Mouse (Mus musculus) intestine, embryonic 16.5 days (tissue): ENCODE measurements around the gene Emp2. TPM values are rescaled to one million over a fixed set of nuclear protein-coding genes. Genes with fewer than 3 reads are reported as not detected.
"Not testable (repeated sequence)": the region's sequence is repeated elsewhere in the genome, so short reads cannot be mapped to it uniquely, and the experiment has no call there.

Experiments used
- ATAC-seq: fragments of 200-750 bp; cut with Nextera tagmentation; 2 replicates; pipeline ENCODE4 v1.8.0; 2017; ENCODE audit warnings: moderate TSS enrichment, moderate library complexity
- H3K27ac ChIP-seq: fragments of 300-500 bp; sonication (generic); 2 replicates; pipeline ENCODE4 v1.5.1; 2014; ENCODE audit warnings: mild to moderate bottlenecking, low read length
- H3K27me3 ChIP-seq: fragments of 300-500 bp; sonication (generic); replicated peaks from 2 replicates; pipeline ENCODE4 v1.6.1; 2014; ENCODE audit warnings: low read length, control low read depth, mixed read lengths; ENCODE audit not compliant: control insufficient read depth, insufficient read depth
- H3K36me3 ChIP-seq: fragments of 300-500 bp; sonication (generic); 2 replicates; pipeline ENCODE4 v1.6.1; 2014; ENCODE audit warnings: low read length, control low read depth; ENCODE audit not compliant: control insufficient read depth, insufficient read depth
- H3K4me1 ChIP-seq: fragments of 300-500 bp; sonication (generic); 2 replicates; pipeline ENCODE4 v1.6.1; 2014; ENCODE audit warnings: low read length, control low read depth, mixed read lengths; ENCODE audit not compliant: control insufficient read depth, insufficient read depth
- H3K4me2 ChIP-seq: fragments of 300-500 bp; sonication (generic); 2 replicates; pipeline ENCODE4 v1.6.1; 2014; ENCODE audit warnings: low read depth, low read length, control low read depth
- H3K4me3 ChIP-seq: fragments of 300-500 bp; sonication (generic); 2 replicates; pipeline ENCODE4 v1.5.1; 2014; ENCODE audit warnings: mild to moderate bottlenecking, low read length
- H3K9ac ChIP-seq: fragments of 300-500 bp; sonication (generic); 2 replicates; pipeline ENCODE4 v1.6.1; 2014; ENCODE audit warnings: low read depth, low read length
- H3K9me3 ChIP-seq: fragments of 300-500 bp; sonication (generic); 2 replicates; pipeline ENCODE4 v1.6.1; 2016; ENCODE audit warnings: low read length, control low read depth; ENCODE audit not compliant: control insufficient read depth
- WGBS: fragments of 180-500 bp; shearing (Covaris S2); extraction: QIAGEN DNeasy Blood & Tissue Kit; methylation state at CpG from one replicate; pipeline ENCODE4 v1.1.7; 2014; 5-methylcytosine and 5-hydroxymethylcytosine counted together
- microRNA-seq: library from miRNA; unstranded; fragments of <30 nt; microRNA quantifications from one replicate; pipeline ENCODE4, GENCODE M21; 2016
- polyA plus RNA-seq: library from polyadenylated mRNA; unstranded; fragments of >200 nt; fragmentation: Nextera tagmentation; extraction: Ambion mirVana; gene quantifications from 2 replicates; pipeline ENCODE4 v1.2.1, GENCODE M21; 2015

Gene Emp2
- polyA plus RNA-seq, 1 experiment from 2014 or later: 19.3 TPM

GRCm38 (mm10) chr16:10280286-10280951 lies 33.3 kb downstream of the Emp2 start:
- H3K36me3 ChIP-seq: no peaks in the 10 kb centered on the region
- H3K27ac ChIP-seq: no peak overlapping the region
- no peak overlapping the region for H3K4me3 ChIP-seq
- H3K9ac ChIP-seq: no peak overlapping the region
- H3K4me1 ChIP-seq: no peaks in the 10 kb centered on the region
- H3K9me3 ChIP-seq: no peaks in the 10 kb centered on the region
- WGBS: 49% methylated on average over 12 of the region's 12 CpGs
- no peak overlapping the region for H3K4me2 ChIP-seq
- ATAC-seq: peak; percentile 21; the same call in 1 of the 2 replicates
- H3K27me3 ChIP-seq: no peaks in the 10 kb centered on the region

GRCm38 (mm10) chr16:10276778-10277177 lies 37.0 kb downstream of the Emp2 start:
- not testable (repeated sequence) for H3K9me3 ChIP-seq, ATAC-seq, H3K36me3 ChIP-seq, H3K27ac ChIP-seq, H3K9ac ChIP-seq, H3K4me1 ChIP-seq, H3K4me3 ChIP-seq, H3K4me2 ChIP-seq, H3K27me3 ChIP-seq
- WGBS: 77% methylated on average over 5 of the region's 5 CpGs

- Histone ChIP-seq H3K36me3 (no peaks in the 10 kb centered on the region), H3K27ac (no peak overlapping the region), H3K4me2 (no peak overlapping the region), H3K27me3 (no peaks in the 10 kb centered on the region), H3K4me1 (no peaks in the 10 kb centered on the region), H3K9me3 (no peaks in the 10 kb centered on the region), H3K9ac (no peak overlapping the region), H3K4me3 (no peak overlapping the region)
- no peak for ATAC-seq
- 77% methylated on average over 4 of the region's 4 CpGs for WGBS
Observed at GRCm38 (mm10) chr16:10274465-10274864, 39.3 kb downstream of the Emp2 start.

- no peaks in the 10 kb centered on the region for H3K27me3 ChIP-seq
- 27% methylated on average over 3 of the region's 3 CpGs for WGBS
- H3K36me3 ChIP-seq: no peaks in the 10 kb centered on the region
- no peak overlapping the region for H3K4me3 ChIP-seq
- no peak for ATAC-seq
- H3K4me2 ChIP-seq: no peak overlapping the region
- no peak overlapping the region for H3K9ac ChIP-seq
- no peaks in the 10 kb centered on the region for H3K4me1 ChIP-seq
- no peak overlapping the region for H3K27ac ChIP-seq
- H3K9me3 ChIP-seq: no peaks in the 10 kb centered on the region
Observed at GRCm38 (mm10) chr16:10272256-10272655, 41.5 kb downstream of the Emp2 start.

GRCm38 (mm10) chr16:10253993-10254392 lies 59.8 kb downstream of the Emp2 start:
- no peak overlapping the region for H3K9ac ChIP-seq
- ATAC-seq: no peak
- no peaks in the 10 kb centered on the region for H3K9me3 ChIP-seq
- H3K4me3 ChIP-seq: no peak overlapping the region
- no peak overlapping the region for H3K4me2 ChIP-seq
- H3K27me3 ChIP-seq: no peaks in the 10 kb centered on the region
- 63% methylated on average over 1 of the region's 1 CpGs for WGBS
- H3K36me3 ChIP-seq: no peaks in the 10 kb centered on the region
- H3K4me1 ChIP-seq: no peaks in the 10 kb centered on the region
- no peak overlapping the region for H3K27ac ChIP-seq

GRCm38 (mm10) chr16:10236601-10237000 lies 77.2 kb downstream of the Emp2 start:
- no peak overlapping the region for H3K9ac ChIP-seq
- no peaks in the 10 kb centered on the region for H3K4me1 ChIP-seq
- no peak overlapping the region for H3K27ac ChIP-seq
- no peaks in the 10 kb centered on the region for H3K27me3 ChIP-seq
- H3K4me3 ChIP-seq: no peak overlapping the region
- H3K36me3 ChIP-seq: no peaks in the 10 kb centered on the region
- ATAC-seq: no peak
- no peaks in the 10 kb centered on the region for H3K9me3 ChIP-seq
- no peak overlapping the region for H3K4me2 ChIP-seq

Small RNA genes within 50 kb of the gene (microRNA-seq; reads per million reads assigned to microRNA genes)
- gene Gm22932: not detected

Other genes starting within 250 kb of the Emp2 start
- 0.27 TPM in 1 of 2 replicates, not detected in the other for gene Rpl39l, start 143.7 kb downstream of the Emp2 start, polyA plus RNA-seq
- 0.50 and 0.62 TPM in 2 replicates for gene Atf7ip2, start 121.3 kb downstream of the Emp2 start, polyA plus RNA-seq
- gene Tekt5, start 81.5 kb upstream of the Emp2 start, polyA plus RNA-seq: 0.27 and 0.35 TPM in 2 replicates
- 52.0 and 52.6 TPM in 2 replicates for gene Nubp1, start 98.0 kb upstream of the Emp2 start, polyA plus RNA-seq
- 6.5 and 6.8 TPM in 2 replicates for gene Tvp23a, start 133.4 kb upstream of the Emp2 start, polyA plus RNA-seq
- 0.49 and 0.77 TPM in 2 replicates for gene Ciita, start 166.1 kb upstream of the Emp2 start, polyA plus RNA-seq
- 2.9 and 6.7 TPM in 2 replicates for gene Dexi, start 229.1 kb upstream of the Emp2 start, polyA plus RNA-seq
- 22.1 and 24.3 TPM in 2 replicates for gene Clec16a, start 231.4 kb upstream of the Emp2 start, polyA plus RNA-seq